Mouse (Mus musculus): ENCODE data around the gene Fam78a.

The Fam78a gene

GRCm38 (mm10) chr2:32102944-32103343 lies 18.3 kb upstream of the Fam78a start:
- DNase-seq (ENCODE audit: low read depth), result no peak

GRCm38 (mm10) chr2:32096122-32096420 lies 11.4 kb upstream of the Fam78a start:
- DNase-seq (ENCODE audit: low read depth), result no peak

- peak; percentile 47 for DNase-seq (ENCODE audit: low read depth)
Measured at GRCm38 (mm10) chr2:32095351-32096121, 10.9 kb upstream of the Fam78a start, which contains the start of gene Plpp7. Gene Plpp7, plus strand, starts transcription at chr2:32095528.

GRCm38 (mm10) chr2:32094001-32094707 lies 9.5 kb upstream of the Fam78a start:
- DNase-seq (ENCODE audit: low read depth), result no peak

- no peak for DNase-seq (ENCODE audit: low read depth)
Measured at GRCm38 (mm10) chr2:32091956-32092355, 7.3 kb upstream of the Fam78a start.

- no peak for DNase-seq (ENCODE audit: low read depth)
Measured at GRCm38 (mm10) chr2:32090145-32090544, 5.5 kb upstream of the Fam78a start.

- DNase-seq (ENCODE audit: low read depth), result peak; percentile 47
Measured at GRCm38 (mm10) chr2:32089606-32090005, 4.9 kb upstream of the Fam78a start.

- DNase-seq (ENCODE audit: low read depth), result peak; percentile 14
Measured at GRCm38 (mm10) chr2:32088372-32088981, 3.8 kb upstream of the Fam78a start.

GRCm38 (mm10) chr2:32087606-32088005 lies 2.9 kb upstream of the Fam78a start:
- DNase-seq (ENCODE audit: low read depth), result no peak

- no peak for DNase-seq (ENCODE audit: low read depth)
Measured at GRCm38 (mm10) chr2:32085231-32085630, 574 bp upstream of the Fam78a start.

GRCm38 (mm10) chr2:32084872-32085199 lies 179 bp upstream of the Fam78a start:
- DNase-seq (ENCODE audit: low read depth), result no peak

GRCm38 (mm10) chr2:32083159-32084011 lies 1.3 kb downstream of the Fam78a start:
- DNase-seq (ENCODE audit: low read depth), result no peak

GRCm38 (mm10) chr2:32082229-32082628 lies 2.4 kb downstream of the Fam78a start:
- DNase-seq (ENCODE audit: low read depth), result no peak

- no peak for DNase-seq (ENCODE audit: low read depth)
Measured at GRCm38 (mm10) chr2:32081296-32081929, 3.2 kb downstream of the Fam78a start.

- no peak for DNase-seq (ENCODE audit: low read depth)
Measured at GRCm38 (mm10) chr2:32080681-32081080, 4.0 kb downstream of the Fam78a start.

GRCm38 (mm10) chr2:32079191-32079725 lies 5.4 kb downstream of the Fam78a start:
- DNase-seq (ENCODE audit: low read depth), result no peak

GRCm38 (mm10) chr2:32078522-32078921 lies 6.1 kb downstream of the Fam78a start:
- DNase-seq (ENCODE audit: low read depth), result no peak

- no peak for DNase-seq (ENCODE audit: low read depth)
Measured at GRCm38 (mm10) chr2:32077744-32078143, 6.9 kb downstream of the Fam78a start.

- no peak for DNase-seq (ENCODE audit: low read depth)
Measured at GRCm38 (mm10) chr2:32075368-32075767, 9.3 kb downstream of the Fam78a start.

- DNase-seq (ENCODE audit: low read depth), result peak; percentile 9
Measured at GRCm38 (mm10) chr2:32074404-32074803, 10.3 kb downstream of the Fam78a start.

GRCm38 (mm10) chr2:32070747-32071146 lies 13.9 kb downstream of the Fam78a start:
- no peak for DNase-seq (ENCODE audit: low read depth)

All from NIH3T3 (cell line).